Mouse (Mus musculus) urinary bladder, adult 2 months (tissue): ENCODE results near the gene Col15a1. TPM values are rescaled to one million over a fixed set of nuclear protein-coding genes. Genes with fewer than 3 reads are reported as not detected.

Experiments used
- DNase-seq: peaks from one replicate; pipeline ENCODE4 v3.0.0; 2022; ENCODE audit warnings: low spot score
- polyA plus RNA-seq: library from polyadenylated mRNA; depleted of rRNA; stranded (reverse); fragments of >200 nt; gene quantifications from 2 replicates; pipeline ENCODE4 v1.2.3, GENCODE M21; 2012; rRNA removed

Gene Col15a1
- polyA plus RNA-seq, 1 experiment = 117 TPM

- DNase-seq = peak; percentile 38
Observed at GRCm38 (mm10) chr4:47351386-47352049, 143.6 kb downstream of the Col15a1 start.

- DNase-seq = no peak
Observed at GRCm38 (mm10) chr4:47352061-47352661, 144.2 kb downstream of the Col15a1 start.

- peak; percentile 99 for DNase-seq
Observed at GRCm38 (mm10) chr4:47352803-47353388, 144.9 kb downstream of the Col15a1 start, which contains the start of gene Tgfbr1. Tgfbr1 (plus strand) TSS chr4:47353222.

- no peak for DNase-seq
Observed at GRCm38 (mm10) chr4:47353416-47354111, 145.6 kb downstream of the Col15a1 start.

- DNase-seq = no peak
Observed at GRCm38 (mm10) chr4:47354304-47354703, 146.3 kb downstream of the Col15a1 start.

GRCm38 (mm10) chr4:47362662-47363061 lies 154.7 kb downstream of the Col15a1 start:
- DNase-seq = no peak

Other genes starting within 250 kb of the Col15a1 start
- gene Gabbr2, start 216.3 kb upstream of the Col15a1 start, polyA plus RNA-seq = 0.03 and 0.04 TPM in 2 replicates
- 4.9 and 5.9 TPM in 2 replicates for gene Anks6, start 150.7 kb upstream of the Col15a1 start, polyA plus RNA-seq
- gene Galnt12, start 116.3 kb upstream of the Col15a1 start, polyA plus RNA-seq = 3.7 and 3.9 TPM in 2 replicates
- gene Tgfbr1, start 145.1 kb downstream of the Col15a1 start, polyA plus RNA-seq = 29.0 TPM in 2 replicates